Mouse (Mus musculus): ENCODE measurements around the gene Abca12. TPM values are rescaled to one million over a fixed set of nuclear protein-coding genes. Genes with fewer than 3 reads are reported as not detected.

The Abca12 gene
- total and polyA plus RNA-seq, 3 experiments = 0.04 to 0.16 (median 0.08) TPM

- dilution Hi-C loops (cut with MboI; ENCODE audit: extremely low pct_ligation_motif_present, extremely low pct_unique_long_range_greater_than_20kb, low sequenced_read_pairs) (no loop called here), in situ Hi-C loops (cut with MboI; ENCODE audit: low pct_ligation_motif_present, low pct_unique_long_range_greater_than_20kb, low sequenced_read_pairs) (no loop called here)
- Histone ChIP-seq H3K4me2 (ENCODE audit: insufficient read depth, low read depth, poor library complexity, severe bottlenecking) (no peak overlapping the region), H3K27me3 (replicated peaks) (no peaks in the 10 kb centered on the region), H3K9ac (ENCODE audit: insufficient read depth, low read depth) (no peak overlapping the region), H3K36me3 (replicated peaks in 1 of 2; ENCODE audit: control insufficient read depth in 1 of 2, insufficient read depth in 1 of 2, low read length in 1 of 2) (no peaks in the 10 kb centered on the region), H3K79me2 (replicated peaks; ENCODE audit: control insufficient read depth, extremely low read depth, insufficient read depth, poor library complexity, severe bottlenecking) (no peaks in the 10 kb centered on the region), H3K27ac (ENCODE audit: insufficient read depth, low read depth) (no peak overlapping the region), H3K4me1 (ENCODE audit: control insufficient read depth in 1 of 2, insufficient read depth in 2 of 2) (0 out of 4 replicates have a peak, but pooled peaks cover 0 to 2% of the 10 kb centered on the region in 2 experiments), H3K4me3 (replicated peaks in 1 of 3; ENCODE audit: low read depth in 2 of 3, low read length in 2 of 3, poor library complexity in 1 of 3) (no peak overlapping the region), H3K9me3 (replicated peaks; ENCODE audit: low read length) (no peaks in the 10 kb centered on the region)
- no peak for TF ChIP-seq SIN3A (IDR thresholded peaks at IDR 0.05; ENCODE audit: low read length)
- no peak for TF ChIP-seq USF2 (conservative IDR thresholded peaks at IDR 0.05; ENCODE audit: low read depth, low read length)
- no peak for TF ChIP-seq CTCF (conservative IDR thresholded peaks at IDR 0.05 in 1 of 2, IDR thresholded peaks at IDR 0.05 in 1 of 2; ENCODE audit: low read depth in 2 of 2, low read length in 2 of 2)
- TF ChIP-seq ETS1 (conservative IDR thresholded peaks at IDR 0.05; ENCODE audit: low read depth, low read length) = no peak
- TF ChIP-seq KAT2A (IDR thresholded peaks at IDR 0.05; ENCODE audit: insufficient replicate concordance, low read length) = no peak
- TF ChIP-seq MEF2A (IDR thresholded peaks at IDR 0.05; ENCODE audit: borderline replicate concordance, low read depth, low read length) = no peak
- no peak for TF ChIP-seq EP300 (IDR thresholded peaks at IDR 0.05; ENCODE audit: low read length)
- TF ChIP-seq NRF1 (IDR thresholded peaks at IDR 0.05; ENCODE audit: low read depth, low read length) = no peak
- no peak for TF ChIP-seq JUND (conservative IDR thresholded peaks at IDR 0.05; ENCODE audit: low read depth, low read length)
- no peak for TF ChIP-seq CHD1 (IDR thresholded peaks at IDR 0.05; ENCODE audit: low read depth, low read length)
- TF ChIP-seq RCOR1 (conservative IDR thresholded peaks at IDR 0.05; ENCODE audit: low read depth, low read length) = no peak
- TF ChIP-seq MAFK (IDR thresholded peaks at IDR 0.05; ENCODE audit: insufficient replicate concordance, low read length) = no peak
- no peak for DNase-seq (ENCODE audit: extremely low read depth)
These were observed 17.1 kb downstream of the Abca12 start for GRCm38 (mm10) chr1:71397635-71398034.

- Histone ChIP-seq H3K4me3 (replicated peaks in 1 of 3; ENCODE audit: low read depth in 2 of 3, low read length in 2 of 3, poor library complexity in 1 of 3) (no peak overlapping the region), H3K4me1 (ENCODE audit: control insufficient read depth in 1 of 2, insufficient read depth in 2 of 2) (0 out of 4 replicates have a peak, but pooled peaks cover 0 to 2% of the 10 kb centered on the region in 2 experiments), H3K9me3 (replicated peaks; ENCODE audit: low read length) (no peaks in the 10 kb centered on the region), H3K36me3 (replicated peaks in 1 of 2; ENCODE audit: control insufficient read depth in 1 of 2, insufficient read depth in 1 of 2, low read length in 1 of 2) (no peaks in the 10 kb centered on the region), H3K27me3 (replicated peaks) (no peaks in the 10 kb centered on the region), H3K27ac (ENCODE audit: insufficient read depth, low read depth) (no peak overlapping the region), H3K4me2 (ENCODE audit: insufficient read depth, low read depth, poor library complexity, severe bottlenecking) (peak overlapping the region; percentile 15), H3K79me2 (replicated peaks; ENCODE audit: control insufficient read depth, extremely low read depth, insufficient read depth, poor library complexity, severe bottlenecking) (no peaks in the 10 kb centered on the region), H3K9ac (ENCODE audit: insufficient read depth, low read depth) (no peak overlapping the region)
- DNase-seq (ENCODE audit: extremely low read depth) = no peak
- TF ChIP-seq EP300 (IDR thresholded peaks at IDR 0.05; ENCODE audit: low read length) (no peak), TBP (conservative IDR thresholded peaks at IDR 0.05; ENCODE audit: low read depth, low read length) (0 out of 2 replicates have a peak, but pooled peaks have one; percentile 44)
- in situ Hi-C loops (cut with MboI; ENCODE audit: low pct_ligation_motif_present, low pct_unique_long_range_greater_than_20kb, low sequenced_read_pairs) = no loop called here
- dilution Hi-C loops (cut with MboI; ENCODE audit: extremely low pct_ligation_motif_present, extremely low pct_unique_long_range_greater_than_20kb, low sequenced_read_pairs) = no loop called here
These were observed 18.6 kb downstream of the Abca12 start for GRCm38 (mm10) chr1:71396105-71396504.

- TF ChIP-seq CHD2 (IDR thresholded peaks at IDR 0.05; ENCODE audit: low read length) = no peak
- no peak for TF ChIP-seq SIN3A (IDR thresholded peaks at IDR 0.05; ENCODE audit: low read length)
- no peak for TF ChIP-seq ETS1 (conservative IDR thresholded peaks at IDR 0.05; ENCODE audit: low read depth, low read length)
- TF ChIP-seq UBTF (IDR thresholded peaks at IDR 0.05; ENCODE audit: low read depth, low read length) = no peak
- TF ChIP-seq POLR2A (IDR thresholded peaks at IDR 0.05; ENCODE audit: low read depth, low read length) = no peak
- no peak for TF ChIP-seq CTCF (conservative IDR thresholded peaks at IDR 0.05 in 1 of 2, IDR thresholded peaks at IDR 0.05 in 1 of 2; ENCODE audit: low read depth in 2 of 2, low read length in 2 of 2)
- TF ChIP-seq SMC3 (IDR thresholded peaks at IDR 0.05; ENCODE audit: low read depth, low read length) = no peak
- no peak for TF ChIP-seq MEF2A (IDR thresholded peaks at IDR 0.05; ENCODE audit: borderline replicate concordance, low read depth, low read length)
- TF ChIP-seq GABPA (IDR thresholded peaks at IDR 0.05; ENCODE audit: insufficient replicate concordance, low read depth, low read length) = no peak
- TF ChIP-seq NELFE (IDR thresholded peaks at IDR 0.05; ENCODE audit: low read depth, low read length) = no peak
- no peak for TF ChIP-seq ZKSCAN1 (IDR thresholded peaks at IDR 0.05; ENCODE audit: borderline replicate concordance, low read depth, low read length)
- no peak for TF ChIP-seq ZC3H11A (IDR thresholded peaks at IDR 0.05; ENCODE audit: low read depth, low read length)
- no peak for TF ChIP-seq NRF1 (IDR thresholded peaks at IDR 0.05; ENCODE audit: low read depth, low read length)
- no peak for TF ChIP-seq USF1 (IDR thresholded peaks at IDR 0.05; ENCODE audit: low read depth, low read length)
- no peak for TF ChIP-seq JUN (IDR thresholded peaks at IDR 0.05; ENCODE audit: insufficient read depth, low read depth, low read length)
- no peak for TF ChIP-seq ZMIZ1 (IDR thresholded peaks at IDR 0.05; ENCODE audit: low read depth, low read length)
- TF ChIP-seq E2F4 (IDR thresholded peaks at IDR 0.05; ENCODE audit: insufficient replicate concordance, low read depth, low read length) = no peak
- no peaks in the 10 kb centered on the region for H3K9me3 ChIP-seq (replicated peaks; ENCODE audit: low read length)
- no peak for DNase-seq (ENCODE audit: extremely low read depth)
- H3K9ac ChIP-seq (ENCODE audit: insufficient read depth, low read depth) = no peak overlapping the region
- H3K36me3 ChIP-seq (replicated peaks in 1 of 2; ENCODE audit: control insufficient read depth in 1 of 2, insufficient read depth in 1 of 2, low read length in 1 of 2) = no peaks in the 10 kb centered on the region
- no peak overlapping the region for H3K27ac ChIP-seq (ENCODE audit: insufficient read depth, low read depth)
- dilution Hi-C loops (cut with MboI; ENCODE audit: extremely low pct_ligation_motif_present, extremely low pct_unique_long_range_greater_than_20kb, low sequenced_read_pairs) (no loop called here), in situ Hi-C loops (cut with MboI; ENCODE audit: low pct_ligation_motif_present, low pct_unique_long_range_greater_than_20kb, low sequenced_read_pairs) (no loop called here)
- 0 out of 4 replicates have a peak, but pooled peaks cover 0 to 2% of the 10 kb centered on the region in 2 experiments for H3K4me1 ChIP-seq (ENCODE audit: control insufficient read depth in 1 of 2, insufficient read depth in 2 of 2)
- H3K4me2 ChIP-seq (ENCODE audit: insufficient read depth, low read depth, poor library complexity, severe bottlenecking) = no peak overlapping the region
- no peaks in the 10 kb centered on the region for H3K79me2 ChIP-seq (replicated peaks; ENCODE audit: control insufficient read depth, extremely low read depth, insufficient read depth, poor library complexity, severe bottlenecking)
- no peaks in the 10 kb centered on the region for H3K27me3 ChIP-seq (replicated peaks)
- H3K4me3 ChIP-seq (replicated peaks in 1 of 3; ENCODE audit: low read depth in 2 of 3, low read length in 2 of 3, poor library complexity in 1 of 3) = no peak overlapping the region
These were observed 20.5 kb downstream of the Abca12 start for GRCm38 (mm10) chr1:71394177-71394576.

Data from CH12.LX (cell line).